Mouse (Mus musculus): Measurements from ENCODE around the gene Radil.

Gene Radil

DNA sequence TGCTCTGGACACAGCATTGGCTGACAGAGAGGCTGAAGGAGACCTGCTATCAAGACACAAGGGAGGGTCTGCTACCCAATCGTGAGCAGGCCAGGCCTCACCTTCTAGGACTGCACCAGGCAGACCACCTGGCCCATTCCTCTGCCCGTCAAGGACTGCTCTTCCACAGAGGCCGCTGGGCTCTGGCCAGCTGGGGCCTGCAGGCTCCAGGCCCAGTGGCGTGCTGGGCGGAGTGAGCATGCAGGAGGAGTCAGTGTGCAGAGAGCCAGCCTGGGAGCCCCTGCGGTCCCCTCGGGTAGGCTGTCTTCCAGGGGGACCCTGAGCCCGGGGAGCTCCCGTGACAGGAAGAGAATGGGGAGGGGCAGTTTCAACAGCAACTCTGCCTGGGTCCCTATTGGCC, 64.2 kb downstream of the Radil start:
- DNase-seq (ENCODE audit: low read depth, low spot score) = no peak

GRCm38 (mm10) chr5:142483581-142483980, 67.3 kb downstream of the Radil start:
- no peak for DNase-seq (ENCODE audit: low read depth, low spot score)

DNA sequence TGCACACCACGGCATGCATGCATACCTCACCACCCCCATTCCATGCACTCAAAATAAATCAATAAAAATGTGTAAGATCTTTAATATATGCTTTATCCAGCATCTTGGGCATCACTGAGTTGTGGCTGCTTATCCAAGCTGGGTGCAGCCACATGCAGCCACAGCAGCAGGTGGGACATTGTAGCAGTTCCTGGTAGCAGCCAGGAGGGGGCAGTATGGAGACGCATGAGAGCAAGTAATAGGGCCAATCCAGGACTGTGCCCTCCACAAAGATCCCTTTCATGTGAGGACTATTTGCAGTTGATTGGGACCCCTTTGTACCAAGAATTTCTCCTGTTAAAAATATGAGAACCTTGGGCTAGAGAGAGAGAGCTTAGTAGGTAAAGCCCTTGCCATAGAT, 68.4 kb downstream of the Radil start:
- peak; percentile 78 for DNase-seq (ENCODE audit: low read depth, low spot score)

- peak; percentile 84 for DNase-seq (ENCODE audit: low read depth, low spot score)
Measured at GRCm38 (mm10) chr5:142478829-142479435, 72.0 kb downstream of the Radil start.

GRCm38 (mm10) chr5:142477866-142478615, 72.9 kb downstream of the Radil start:
- DNase-seq (ENCODE audit: low read depth, low spot score) = no peak

GRCm38 (mm10) chr5:142477346-142477745, 73.6 kb downstream of the Radil start:
- DNase-seq (ENCODE audit: low read depth, low spot score) = no peak

DNA sequence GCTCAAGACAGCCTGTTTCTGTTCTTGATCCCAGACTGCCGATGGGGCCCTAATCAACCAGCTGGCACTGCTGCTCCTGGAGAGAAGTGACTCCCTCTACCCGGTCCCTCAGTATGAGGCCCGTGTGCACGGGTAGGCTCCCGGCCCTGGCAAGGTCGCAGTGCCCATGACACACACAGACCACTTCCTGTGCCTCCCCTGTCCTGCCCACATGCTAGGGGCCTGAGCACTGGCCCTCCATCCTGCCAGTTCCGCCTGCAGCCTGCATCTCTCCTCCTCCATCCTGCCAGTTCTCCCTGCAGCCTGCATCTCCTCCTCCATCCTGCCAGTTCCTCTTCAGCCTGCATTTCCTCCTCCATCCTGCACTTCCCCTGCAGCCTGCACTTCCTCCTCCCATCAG, 75.2 kb downstream of the Radil start:
- DNase-seq (ENCODE audit: low read depth, low spot score) = no peak

- no peak for DNase-seq (ENCODE audit: low read depth, low spot score)
Measured at GRCm38 (mm10) chr5:142473696-142474095, 77.2 kb downstream of the Radil start.

DNA sequence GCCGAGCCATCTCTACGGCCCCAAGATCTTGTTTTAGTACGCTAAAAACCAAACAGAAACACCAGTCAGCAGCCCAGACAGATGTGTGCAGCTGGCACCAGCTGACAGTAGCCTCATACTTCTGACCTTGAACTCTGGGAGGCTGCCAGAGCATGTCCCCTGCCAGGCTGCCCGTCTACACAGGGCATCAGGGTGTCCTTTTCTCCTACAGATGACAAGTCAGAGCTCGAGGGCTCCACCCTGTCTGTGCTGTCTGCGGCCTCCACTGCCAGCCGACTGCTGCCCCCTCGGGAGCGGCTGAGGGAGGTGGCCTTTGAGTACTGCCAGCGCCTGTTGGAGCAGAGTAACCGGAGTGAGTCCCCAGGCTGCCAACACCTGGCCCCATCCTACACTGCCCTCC, 81.1 kb downstream of the Radil start:
- DNase-seq (ENCODE audit: low read depth, low spot score) = no peak

DNA sequence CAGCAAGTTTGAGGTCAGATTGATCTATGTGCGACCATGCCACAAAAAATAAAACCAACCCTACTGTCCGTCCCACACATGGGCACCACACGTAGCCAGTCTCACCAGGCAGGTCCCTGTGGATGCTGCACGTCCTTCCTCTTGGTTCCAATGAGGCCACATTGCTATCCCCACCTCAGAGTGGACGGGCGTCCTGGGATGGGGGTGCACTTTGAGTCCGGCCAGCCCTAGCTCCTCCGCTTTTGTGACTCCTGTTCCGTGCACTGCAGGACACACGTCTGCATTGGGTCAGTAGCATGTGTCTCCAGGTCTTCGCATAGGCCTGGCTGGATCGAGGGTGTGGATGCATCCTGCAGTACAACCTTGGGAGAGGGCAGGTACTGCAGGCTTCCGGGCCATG, 82.5 kb downstream of the Radil start:
- no peak for DNase-seq (ENCODE audit: low read depth, low spot score)

DNA sequence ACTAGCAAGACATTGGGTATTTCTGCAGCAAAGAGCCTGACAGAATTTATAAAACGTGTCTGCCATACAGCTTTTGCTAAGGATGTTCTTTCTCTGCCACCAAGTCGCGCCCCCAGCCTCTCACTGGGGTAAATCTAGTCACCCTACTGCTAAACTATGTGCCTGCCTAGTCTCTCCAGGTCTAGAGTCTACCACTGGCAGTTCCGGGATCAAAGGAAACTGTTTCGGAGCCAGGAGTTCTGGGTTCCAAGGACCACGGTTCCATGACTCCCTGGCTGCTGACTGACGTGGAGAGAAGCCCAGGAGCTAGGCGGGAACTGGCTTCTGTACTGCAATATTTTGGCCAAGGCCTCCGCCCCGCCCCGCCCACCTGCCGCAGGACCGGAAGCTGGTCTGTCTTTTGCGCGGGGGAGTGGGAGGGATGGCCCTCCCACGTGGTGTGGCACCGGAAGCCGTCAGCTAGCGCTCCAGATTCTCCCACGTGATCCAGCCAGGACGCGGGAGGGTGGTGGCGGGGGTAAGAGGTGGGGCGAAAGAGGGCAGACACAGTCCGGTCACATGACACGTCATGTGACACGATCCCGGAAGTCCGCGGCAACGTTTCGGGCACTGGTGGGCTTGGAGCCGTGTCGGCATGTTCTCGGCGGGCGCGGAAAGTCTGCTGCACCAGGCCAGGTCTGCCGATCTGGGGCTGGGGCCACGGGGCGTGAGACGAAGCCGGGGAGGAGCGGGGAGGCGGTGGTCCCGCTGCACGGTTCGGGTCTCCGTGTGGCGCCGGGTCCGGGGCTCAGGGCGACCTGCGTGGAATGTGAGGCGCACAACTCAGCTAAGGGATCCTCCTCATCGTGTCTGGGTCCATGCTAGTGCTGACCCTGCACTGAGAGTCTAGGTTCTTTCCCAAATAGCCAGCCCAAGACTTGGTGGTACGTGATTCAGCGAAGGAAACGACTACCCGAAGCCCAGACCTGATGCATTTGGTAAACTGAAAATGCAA, 87.1 kb downstream of the Radil start, which contains the start of gene Ap5z1:
Ap5z1 (plus strand) TSS at position 484 of the 994 bp plus-strand sequence.
- DNase-seq (ENCODE audit: low read depth, low spot score) = peak; percentile 96

DNA sequence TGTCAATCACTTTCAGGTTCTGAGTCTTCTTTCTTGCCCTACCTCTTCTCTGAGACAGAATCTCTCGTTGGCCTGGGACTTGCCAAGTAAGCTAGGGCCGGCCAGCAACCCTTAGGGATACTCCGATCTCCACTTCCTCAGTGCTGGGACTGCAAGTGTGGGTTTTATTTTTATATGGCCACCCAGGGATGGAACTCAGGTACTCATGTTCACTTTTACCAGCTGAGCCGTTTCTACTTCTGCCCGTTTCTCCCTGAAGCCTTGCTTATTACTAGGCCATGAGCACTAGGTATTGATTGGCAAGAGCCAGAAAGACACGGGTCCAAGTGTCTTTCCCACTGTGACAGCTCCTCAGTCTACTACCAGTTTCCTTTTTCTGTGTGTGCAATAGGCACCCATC, 87.9 kb downstream of the Radil start:
- no peak for DNase-seq (ENCODE audit: low read depth, low spot score)

DNA sequence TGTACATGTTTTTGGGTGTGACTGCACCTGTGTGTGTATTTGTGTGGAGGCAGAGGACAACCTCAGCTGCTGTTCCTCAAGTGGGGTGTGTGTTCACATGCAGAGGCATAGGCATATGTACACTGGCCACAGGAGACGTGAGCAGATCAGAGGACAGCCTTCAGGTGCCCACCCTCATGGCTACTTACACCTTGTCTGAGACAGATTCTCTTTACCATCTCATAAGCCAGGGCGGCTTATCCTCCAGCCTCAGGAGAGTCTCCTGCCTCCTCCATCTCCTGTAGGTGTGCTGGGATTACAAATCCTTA, 88.3 kb downstream of the Radil start:
- no peak for DNase-seq (ENCODE audit: low read depth, low spot score)

DNA sequence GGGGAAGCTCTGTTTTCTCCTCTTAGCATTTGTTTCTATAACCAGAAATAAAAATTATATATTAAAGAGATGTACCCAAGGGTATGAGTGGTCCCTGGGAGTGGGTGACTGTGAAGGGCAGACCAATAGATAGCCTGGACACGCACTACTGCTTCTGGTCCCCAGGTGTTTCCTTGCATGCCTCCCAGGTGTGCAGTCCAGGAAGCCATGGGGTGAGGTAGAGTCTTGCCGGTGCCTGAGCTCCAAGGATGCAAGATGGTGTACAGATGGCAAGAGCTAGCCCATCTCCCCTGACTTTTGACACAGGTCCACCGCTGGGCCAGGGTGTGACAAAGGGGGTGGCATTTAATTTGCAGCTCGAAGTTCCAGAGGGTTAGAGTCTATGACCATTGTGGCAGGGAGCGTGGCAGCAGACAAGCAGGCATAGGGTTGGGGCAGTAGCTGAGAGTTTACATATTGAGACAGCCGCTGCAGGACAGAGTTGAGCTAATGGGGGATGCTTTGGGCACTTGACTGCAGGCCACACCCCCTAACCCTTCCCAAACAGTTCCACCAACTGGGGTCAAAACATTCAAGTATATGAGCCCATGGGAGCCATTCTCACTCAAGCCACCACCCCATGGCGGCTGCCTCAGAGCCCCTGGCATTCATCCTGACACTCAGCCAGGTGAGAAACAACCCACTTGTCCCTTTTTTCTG, 88.8 kb downstream of the Radil start:
- DNase-seq (ENCODE audit: low read depth, low spot score) = no peak

GRCm38 (mm10) chr5:142459834-142460233, 91.1 kb downstream of the Radil start:
- no peak for DNase-seq (ENCODE audit: low read depth, low spot score)

DNA sequence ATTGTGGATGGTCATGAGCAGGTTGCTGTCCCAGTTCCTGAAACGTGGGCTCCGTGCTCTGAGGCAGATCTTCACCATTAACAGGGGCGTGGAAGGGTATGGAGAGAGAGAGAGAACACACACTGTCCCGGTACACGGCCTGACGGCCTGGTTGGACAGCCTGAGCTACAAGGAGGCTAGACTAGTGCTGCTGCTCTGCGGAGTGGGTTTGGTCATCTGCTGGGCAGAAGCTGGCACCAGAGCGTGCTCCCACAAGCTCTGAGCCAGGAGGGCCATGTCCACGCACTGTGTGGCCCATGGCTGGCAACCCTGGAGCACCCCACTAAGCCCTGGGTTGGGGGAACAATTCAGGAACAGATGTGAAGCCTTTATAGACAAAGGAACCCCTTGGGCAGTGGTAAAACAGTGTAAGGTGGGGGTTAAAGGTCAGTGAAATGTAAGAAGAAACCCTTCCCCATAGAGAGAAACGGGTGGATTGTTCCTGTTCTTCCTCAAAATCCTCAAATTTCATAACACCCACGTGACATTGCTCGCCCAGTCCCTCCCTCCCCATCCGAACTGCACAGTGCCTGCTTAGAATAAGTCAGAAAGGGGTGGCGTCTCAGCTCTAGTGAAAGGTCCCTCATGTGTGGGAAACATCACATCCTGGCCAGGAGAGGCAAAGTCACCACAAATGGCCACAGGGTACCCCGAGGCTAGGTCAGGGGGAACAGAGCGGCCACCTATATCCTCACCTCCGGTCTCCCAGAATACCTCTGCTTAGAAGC, 91.9 kb downstream of the Radil start:
- no peak for DNase-seq (ENCODE audit: low read depth, low spot score)

DNA sequence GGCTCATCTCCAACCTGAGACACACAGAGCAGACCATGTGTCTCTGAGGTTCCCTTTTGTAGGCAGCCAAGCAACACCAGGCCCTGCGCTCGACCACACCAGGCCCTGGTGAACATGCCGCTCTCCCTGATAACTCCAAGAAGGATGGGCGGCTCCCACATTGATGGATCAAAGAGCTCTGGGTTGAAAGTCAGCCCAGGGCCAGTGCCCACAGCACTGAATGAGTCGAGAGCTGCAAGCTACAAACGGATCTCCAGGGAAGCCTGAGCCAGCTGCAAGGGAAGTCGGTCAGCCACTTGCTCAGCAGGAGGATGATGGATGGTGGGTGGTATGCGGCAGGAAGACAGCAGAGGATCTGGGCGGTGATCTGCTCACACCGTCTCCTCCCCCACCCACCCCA, 93.6 kb downstream of the Radil start:
- no peak for DNase-seq (ENCODE audit: low read depth, low spot score)

GRCm38 (mm10) chr5:142456318-142456717, 94.6 kb downstream of the Radil start:
- DNase-seq (ENCODE audit: low read depth, low spot score) = no peak

DNA sequence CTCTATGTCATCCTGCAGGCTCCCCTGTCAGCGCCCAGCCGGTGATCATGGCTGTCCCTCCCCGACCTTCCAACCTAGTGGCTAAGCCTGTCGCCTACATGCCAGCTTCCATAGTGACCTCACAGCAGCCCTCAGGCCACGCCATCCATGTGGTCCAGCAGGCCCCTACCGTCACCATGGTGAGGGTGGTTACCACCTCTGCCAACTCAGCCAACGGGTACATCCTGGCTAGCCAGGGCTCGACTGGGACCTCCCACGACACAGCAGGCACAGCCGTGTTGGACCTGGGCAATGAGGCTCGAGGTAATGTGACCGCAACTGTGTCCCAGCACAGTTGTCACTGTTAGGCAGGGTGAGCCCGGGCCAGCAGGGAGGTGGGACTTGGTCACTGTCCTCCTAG, 97.2 kb downstream of the Radil start:
- DNase-seq (ENCODE audit: low read depth, low spot score) = no peak

DNA sequence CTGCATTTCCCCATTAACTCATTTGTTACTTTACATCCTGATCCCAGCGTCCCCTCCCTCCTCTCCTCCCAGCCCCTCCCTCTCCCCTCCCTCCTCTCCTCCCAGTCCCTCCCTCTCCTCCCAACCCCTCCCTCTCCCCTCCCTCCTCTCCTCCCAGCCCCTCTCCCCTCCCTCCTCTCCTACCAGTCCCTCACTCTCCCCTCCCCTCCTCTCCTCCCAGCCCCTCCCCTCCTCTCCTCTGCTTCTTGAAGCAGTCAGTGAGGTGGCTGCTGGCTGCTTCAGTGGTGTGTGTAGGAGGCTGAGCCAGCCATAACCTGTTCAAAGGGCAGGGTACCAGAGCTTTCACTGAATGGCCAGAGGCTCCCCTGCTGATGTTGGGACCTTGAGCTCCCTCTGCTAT, 99.1 kb downstream of the Radil start:
- DNase-seq (ENCODE audit: low read depth, low spot score) = no peak

GRCm38 (mm10) chr5:142450846-142451245, 100.1 kb downstream of the Radil start:
- no peak for DNase-seq (ENCODE audit: low read depth, low spot score)

Measured in CD4-positive, CD25-positive, alpha-beta regulatory T cell, adult 2 months (primary cell).